Mouse (Mus musculus): Measurements from ENCODE around the gene Gm10203. TPM values are rescaled to one million over a fixed set of nuclear protein-coding genes. Genes with fewer than 3 reads are reported as not detected.
"Not testable (repeated sequence)": the region's sequence is repeated elsewhere in the genome, so short reads cannot be mapped to it uniquely, and the experiment has no call there.

The Gm10203 gene
- polyA plus RNA-seq, 1 experiment from 2014 or later: not detected

- H3K27ac ChIP-seq (replicated peaks; ENCODE audit: low read depth, low read length); ATAC-seq (ENCODE audit: low FRiP score, low TSS enrichment); H3K4me1 ChIP-seq (ENCODE audit: control insufficient read depth, insufficient read depth, low read length); DNase-seq; H3K9me3 ChIP-seq (ENCODE audit: control insufficient read depth, low read length); H3K4me3 ChIP-seq (replicated peaks; ENCODE audit: low read depth, low read length); H3K4me2 ChIP-seq (ENCODE audit: low read length); H3K9ac ChIP-seq (replicated peaks; ENCODE audit: low read length); H3K27me3 ChIP-seq (ENCODE audit: control insufficient read depth, insufficient read depth, low read length): not testable (repeated sequence)
- 97% methylated on average over 3 of the region's 4 CpGs for WGBS
- peaks cover 57% of the 10 kb centered on the region for H3K36me3 ChIP-seq (ENCODE audit: control insufficient read depth, insufficient read depth, low read length)
Measured at GRCm38 (mm10) chr6:149167038-149167437, 37.1 kb downstream of the Gm10203 start.

DNA sequence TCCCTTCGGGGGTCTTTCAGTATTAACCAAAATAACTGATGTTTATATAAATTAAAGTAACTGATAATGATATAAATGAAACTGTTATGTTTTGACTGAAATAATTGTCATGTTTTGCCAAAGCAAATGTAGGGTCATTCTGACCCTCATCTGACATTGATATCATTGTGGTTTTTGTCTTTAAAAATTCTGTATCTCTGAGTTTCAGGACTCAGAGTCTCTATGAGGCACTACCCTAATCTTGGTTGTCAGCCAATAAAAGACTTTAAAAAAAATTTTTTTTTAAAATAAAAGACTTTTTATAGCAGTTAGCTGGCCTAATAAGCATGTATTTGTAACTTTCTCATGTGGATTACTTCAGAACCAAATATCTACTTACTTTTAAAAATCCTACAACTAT is 37.7 kb downstream of the Gm10203 start:
- Histone ChIP-seq H3K4me1 (ENCODE audit: control insufficient read depth, insufficient read depth, low read length) (no peaks in the 10 kb centered on the region), H3K4me3 (replicated peaks; ENCODE audit: low read depth, low read length) (no peak overlapping the region), H3K9me3 (ENCODE audit: control insufficient read depth, low read length) (no peaks in the 10 kb centered on the region), H3K36me3 (ENCODE audit: control insufficient read depth, insufficient read depth, low read length) (peaks cover 51% of the 10 kb centered on the region), H3K9ac (replicated peaks; ENCODE audit: low read length) (no peak overlapping the region), H3K27ac (replicated peaks; ENCODE audit: low read depth, low read length) (no peak overlapping the region), H3K27me3 (ENCODE audit: control insufficient read depth, insufficient read depth, low read length) (no peaks in the 10 kb centered on the region), H3K4me2 (ENCODE audit: low read length) (no peak overlapping the region)
- DNase-seq (no peak), ATAC-seq (ENCODE audit: low FRiP score, low TSS enrichment) (no peak)
- WGBS: 98% methylated on average over 1 of the region's 1 CpGs

DNA sequence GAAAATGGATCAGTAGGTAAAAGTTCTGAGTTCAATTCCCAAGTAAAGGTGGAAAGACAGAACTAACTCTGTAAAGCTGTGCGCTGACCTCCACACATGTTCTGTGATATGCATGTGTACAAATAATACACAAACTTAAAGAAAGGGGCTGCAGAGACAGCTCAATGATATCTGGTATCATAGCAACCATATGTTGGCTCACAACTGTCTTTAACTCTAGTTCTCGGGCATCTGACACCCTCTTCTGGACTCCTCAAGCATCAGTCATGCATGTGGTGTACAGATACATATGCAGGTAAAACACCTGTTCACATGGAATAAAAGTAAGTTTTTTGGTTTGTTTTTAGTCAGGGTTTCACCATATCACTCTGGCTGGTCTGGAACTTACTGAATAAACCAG is 38.5 kb downstream of the Gm10203 start:
- ATAC-seq (ENCODE audit: low FRiP score, low TSS enrichment): no peak
- Histone ChIP-seq H3K4me2 (ENCODE audit: low read length) (no peak overlapping the region), H3K4me3 (replicated peaks; ENCODE audit: low read depth, low read length) (no peak overlapping the region), H3K36me3 (ENCODE audit: control insufficient read depth, insufficient read depth, low read length) (peaks cover 48% of the 10 kb centered on the region), H3K4me1 (ENCODE audit: control insufficient read depth, insufficient read depth, low read length) (no peaks in the 10 kb centered on the region), H3K27ac (replicated peaks; ENCODE audit: low read depth, low read length) (no peak overlapping the region), H3K9ac (replicated peaks; ENCODE audit: low read length) (no peak overlapping the region), H3K9me3 (ENCODE audit: control insufficient read depth, low read length) (no peaks in the 10 kb centered on the region), H3K27me3 (ENCODE audit: control insufficient read depth, insufficient read depth, low read length) (no peaks in the 10 kb centered on the region)
- no peak for DNase-seq
- 99% methylated on average over 2 of the region's 2 CpGs for WGBS

DNA sequence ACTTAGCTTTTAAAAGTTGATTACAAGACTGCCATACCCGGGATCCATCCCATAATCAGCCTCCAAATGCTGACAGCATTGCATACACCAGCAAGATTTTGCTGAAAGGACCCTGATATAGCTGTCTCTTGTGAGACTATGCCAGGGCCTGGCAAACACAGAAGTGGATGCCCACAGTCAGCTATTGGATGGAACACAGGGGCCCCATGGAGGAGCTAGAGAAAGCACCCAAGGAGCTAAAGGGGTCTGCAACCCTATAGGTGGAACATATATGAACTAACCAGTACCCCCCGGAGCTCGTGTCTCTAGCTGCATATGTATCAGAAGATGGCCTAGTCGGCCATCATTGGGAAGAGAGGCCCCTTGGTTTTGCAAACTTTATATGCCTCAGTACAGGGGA is 40.0 kb downstream of the Gm10203 start:
- not testable (repeated sequence) for H3K27me3 ChIP-seq (ENCODE audit: control insufficient read depth, insufficient read depth, low read length); ATAC-seq (ENCODE audit: low FRiP score, low TSS enrichment); H3K4me3 ChIP-seq (replicated peaks; ENCODE audit: low read depth, low read length); H3K9ac ChIP-seq (replicated peaks; ENCODE audit: low read length); H3K4me2 ChIP-seq (ENCODE audit: low read length); DNase-seq; H3K27ac ChIP-seq (replicated peaks; ENCODE audit: low read depth, low read length); H3K4me1 ChIP-seq (ENCODE audit: control insufficient read depth, insufficient read depth, low read length); H3K9me3 ChIP-seq (ENCODE audit: control insufficient read depth, low read length)
- H3K36me3 ChIP-seq (ENCODE audit: control insufficient read depth, insufficient read depth, low read length): peaks cover 48% of the 10 kb centered on the region
- WGBS: 96% methylated on average over 4 of the region's 4 CpGs

DNA sequence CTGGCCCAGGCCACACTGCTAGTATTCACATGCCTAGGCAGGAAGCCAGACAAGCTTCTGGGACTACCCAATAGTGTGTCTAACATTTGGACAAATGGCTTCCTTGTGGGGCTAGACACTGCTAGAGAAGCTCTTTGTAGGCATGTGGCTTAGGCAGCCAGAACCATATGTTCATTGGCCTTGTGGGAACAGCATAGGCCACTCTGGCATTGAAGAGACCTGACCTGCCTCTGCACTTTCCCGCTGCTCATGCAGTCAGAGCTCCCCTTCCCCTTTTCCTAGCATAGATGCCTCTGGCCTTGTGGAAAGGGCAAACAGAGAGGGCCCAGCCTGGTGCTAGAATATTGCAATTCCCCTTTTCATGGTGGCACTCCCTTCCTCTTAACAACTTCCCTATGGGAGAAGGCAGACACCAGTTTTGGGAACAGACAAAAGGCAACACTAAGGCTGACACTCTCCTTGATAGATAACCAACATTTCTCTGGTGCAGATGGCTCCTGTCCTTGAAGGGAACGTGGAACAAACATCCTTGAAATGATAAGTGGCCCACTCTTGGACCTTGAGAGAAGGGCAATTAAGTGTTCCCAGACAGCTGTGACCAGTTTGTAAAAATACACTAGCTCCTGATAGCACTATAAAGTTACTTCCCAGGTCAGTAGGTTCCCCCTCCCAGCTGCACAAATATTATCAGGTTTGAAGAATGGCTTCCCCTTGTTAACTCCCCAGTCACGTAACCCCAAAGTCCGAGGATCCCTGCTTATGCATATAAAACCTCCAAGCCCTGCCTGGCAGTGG is 44.1 kb downstream of the Gm10203 start:
- no peak overlapping the region for H3K27ac ChIP-seq (replicated peaks; ENCODE audit: low read depth, low read length)
- ATAC-seq (ENCODE audit: low FRiP score, low TSS enrichment) (no peak), DNase-seq (no peak)
- 85% methylated on average over 4 of the region's 4 CpGs for WGBS
- H3K27me3 ChIP-seq (ENCODE audit: control insufficient read depth, insufficient read depth, low read length): no peaks in the 10 kb centered on the region
- no peak overlapping the region for H3K4me2 ChIP-seq (ENCODE audit: low read length)
- peaks cover 48% of the 10 kb centered on the region for H3K36me3 ChIP-seq (ENCODE audit: control insufficient read depth, insufficient read depth, low read length)
- H3K4me1 ChIP-seq (ENCODE audit: control insufficient read depth, insufficient read depth, low read length): no peaks in the 10 kb centered on the region
- peaks cover 8% of the 10 kb centered on the region; the same call in 1 of the 2 replicates for H3K9me3 ChIP-seq (ENCODE audit: control insufficient read depth, low read length)
- no peak overlapping the region for H3K4me3 ChIP-seq (replicated peaks; ENCODE audit: low read depth, low read length)
- no peak overlapping the region for H3K9ac ChIP-seq (replicated peaks; ENCODE audit: low read length)

GRCm38 (mm10) chr6:149174932-149175570 is 45.1 kb downstream of the Gm10203 start:
- WGBS: 95% methylated on average over 3 of the region's 3 CpGs
- ATAC-seq (ENCODE audit: low FRiP score, low TSS enrichment) (no peak), DNase-seq (no peak)
- peaks cover 51% of the 10 kb centered on the region for H3K36me3 ChIP-seq (ENCODE audit: control insufficient read depth, insufficient read depth, low read length)
- no peak overlapping the region for H3K27ac ChIP-seq (replicated peaks; ENCODE audit: low read depth, low read length)
- H3K4me2 ChIP-seq (ENCODE audit: low read length): no peak overlapping the region
- H3K9me3 ChIP-seq (ENCODE audit: control insufficient read depth, low read length): peaks cover 9% of the 10 kb centered on the region; the same call in 1 of the 2 replicates
- H3K4me1 ChIP-seq (ENCODE audit: control insufficient read depth, insufficient read depth, low read length): no peaks in the 10 kb centered on the region
- H3K9ac ChIP-seq (replicated peaks; ENCODE audit: low read length): no peak overlapping the region
- no peaks in the 10 kb centered on the region for H3K27me3 ChIP-seq (ENCODE audit: control insufficient read depth, insufficient read depth, low read length)
- H3K4me3 ChIP-seq (replicated peaks; ENCODE audit: low read depth, low read length): no peak overlapping the region

- Histone ChIP-seq H3K4me2 (ENCODE audit: low read length) (no peak overlapping the region), H3K27ac (replicated peaks; ENCODE audit: low read depth, low read length) (no peak overlapping the region), H3K9me3 (ENCODE audit: control insufficient read depth, low read length) (peaks cover 9% of the 10 kb centered on the region; the same call in 1 of the 2 replicates), H3K4me1 (ENCODE audit: control insufficient read depth, insufficient read depth, low read length) (no peaks in the 10 kb centered on the region), H3K27me3 (ENCODE audit: control insufficient read depth, insufficient read depth, low read length) (no peaks in the 10 kb centered on the region), H3K36me3 (ENCODE audit: control insufficient read depth, insufficient read depth, low read length) (peaks cover 72% of the 10 kb centered on the region), H3K9ac (replicated peaks; ENCODE audit: low read length) (no peak overlapping the region), H3K4me3 (replicated peaks; ENCODE audit: low read depth, low read length) (no peak overlapping the region)
- ATAC-seq (ENCODE audit: low FRiP score, low TSS enrichment) (no peak), DNase-seq (no peak)
Measured at GRCm38 (mm10) chr6:149179064-149179463, 49.1 kb downstream of the Gm10203 start.
